Mouse (Mus musculus): ENCODE results near the gene Camkv. TPM values are rescaled to one million over a fixed set of nuclear protein-coding genes. Genes with fewer than 3 reads are reported as not detected.

The Camkv gene
- polyA plus RNA-seq, 1 experiment, result 0.06 TPM

- Histone ChIP-seq H3K27me3 (ENCODE audit: control insufficient read depth, insufficient read depth, insufficient read length) (no peaks in the 10 kb centered on the region), H3ac (ENCODE audit: control insufficient read depth, insufficient read length) (no peak overlapping the region), H3K4me2 (ENCODE audit: low read depth) (no peak overlapping the region), H3K36me3 (ENCODE audit: control insufficient read depth, insufficient read depth) (no peaks in the 10 kb centered on the region), H3K4me3 (no peak overlapping the region), H3K79me2 (ENCODE audit: control insufficient read depth, insufficient read depth) (no peaks in the 10 kb centered on the region)
- TF ChIP-seq E2F4 (IDR thresholded peaks at IDR 0.05; ENCODE audit: insufficient read depth), result no peak
- no peak for TF ChIP-seq MYOG (IDR thresholded peaks at IDR 0.05; ENCODE audit: control insufficient read depth in 1 of 3, insufficient read depth in 1 of 3, insufficient read length in 2 of 3, low read depth in 2 of 3)
- TF ChIP-seq TCF12 (IDR thresholded peaks at IDR 0.05; ENCODE audit: insufficient read depth, poor library complexity, severe bottlenecking), result no peak
- no peak for TF ChIP-seq REST (IDR thresholded peaks at IDR 0.05; ENCODE audit: insufficient read depth, insufficient read length)
- TF ChIP-seq SRF (IDR thresholded peaks at IDR 0.05; ENCODE audit: control insufficient read depth, insufficient read length, low read depth), result no peak
- no peak for TF ChIP-seq TCF3 (IDR thresholded peaks at IDR 0.05; ENCODE audit: insufficient read length, low read depth)
- no peak for TF ChIP-seq USF1 (IDR thresholded peaks at IDR 0.05; ENCODE audit: low read depth)
- no peak for TF ChIP-seq MAX (IDR thresholded peaks at IDR 0.05; ENCODE audit: low read depth)
- no peak for TF ChIP-seq CEBPB (IDR thresholded peaks at IDR 0.05; ENCODE audit: insufficient read depth, poor library complexity, severe bottlenecking)
- no peak for TF ChIP-seq MYOD1 (IDR thresholded peaks at IDR 0.05; ENCODE audit: control insufficient read depth in 1 of 3, insufficient read length in 2 of 3, low read depth in 2 of 3)
- no peak for TF ChIP-seq POLR2A (IDR thresholded peaks at IDR 0.05; ENCODE audit: insufficient read length, low read depth)
- no peak for TF ChIP-seq POLR2AphosphoS2 (IDR thresholded peaks at IDR 0.05; ENCODE audit: insufficient read length, low read depth)
These were observed 25.9 kb downstream of the Camkv start for GRCm38 (mm10) chr9:107961351-107961762.

GRCm38 (mm10) chr9:107961881-107962280, 26.4 kb downstream of the Camkv start:
- TF ChIP-seq REST (IDR thresholded peaks at IDR 0.05; ENCODE audit: insufficient read depth, insufficient read length), result no peak
- no peak for TF ChIP-seq MYOG (IDR thresholded peaks at IDR 0.05; ENCODE audit: control insufficient read depth in 1 of 3, insufficient read depth in 1 of 3, insufficient read length in 2 of 3, low read depth in 2 of 3)
- TF ChIP-seq CEBPB (IDR thresholded peaks at IDR 0.05; ENCODE audit: insufficient read depth, poor library complexity, severe bottlenecking), result no peak
- no peak for TF ChIP-seq POLR2A (IDR thresholded peaks at IDR 0.05; ENCODE audit: insufficient read length, low read depth)
- TF ChIP-seq POLR2AphosphoS2 (IDR thresholded peaks at IDR 0.05; ENCODE audit: insufficient read length, low read depth), result no peak
- TF ChIP-seq USF1 (IDR thresholded peaks at IDR 0.05; ENCODE audit: low read depth), result no peak
- TF ChIP-seq SRF (IDR thresholded peaks at IDR 0.05; ENCODE audit: control insufficient read depth, insufficient read length, low read depth), result no peak
- no peak for TF ChIP-seq TCF3 (IDR thresholded peaks at IDR 0.05; ENCODE audit: insufficient read length, low read depth)
- no peak for TF ChIP-seq TCF12 (IDR thresholded peaks at IDR 0.05; ENCODE audit: insufficient read depth, poor library complexity, severe bottlenecking)
- no peak for TF ChIP-seq MYOD1 (IDR thresholded peaks at IDR 0.05; ENCODE audit: control insufficient read depth in 1 of 3, insufficient read length in 2 of 3, low read depth in 2 of 3)
- TF ChIP-seq E2F4 (IDR thresholded peaks at IDR 0.05; ENCODE audit: insufficient read depth), result no peak
- H3K36me3 ChIP-seq (ENCODE audit: control insufficient read depth, insufficient read depth), result no peaks in the 10 kb centered on the region
- no peak overlapping the region for H3ac ChIP-seq (ENCODE audit: control insufficient read depth, insufficient read length)
- no peaks in the 10 kb centered on the region for H3K27me3 ChIP-seq (ENCODE audit: control insufficient read depth, insufficient read depth, insufficient read length)
- no peak overlapping the region for H3K4me2 ChIP-seq (ENCODE audit: low read depth)
- no peaks in the 10 kb centered on the region for H3K79me2 ChIP-seq (ENCODE audit: control insufficient read depth, insufficient read depth)
- no peak overlapping the region for H3K4me3 ChIP-seq

DNA sequence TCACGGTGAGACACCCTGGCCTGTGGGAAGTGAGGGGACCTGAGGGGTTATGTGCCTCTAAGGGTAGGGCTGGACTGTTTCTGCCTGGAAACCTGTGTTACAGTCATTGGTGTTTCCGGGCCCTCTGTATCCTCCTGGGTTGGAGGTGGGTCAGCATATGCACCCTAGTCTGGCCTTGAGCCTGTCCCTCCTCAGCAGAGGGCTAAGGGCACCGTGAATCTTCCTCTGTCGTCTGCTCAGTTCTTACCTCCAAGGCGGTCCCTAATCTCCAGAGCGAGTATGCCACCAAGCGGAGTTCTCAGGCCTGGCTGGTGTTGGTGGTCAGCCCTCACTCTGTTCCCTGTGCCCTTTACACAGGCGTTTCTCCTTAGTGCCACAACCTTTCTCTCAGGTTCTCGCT, 27.4 kb downstream of the Camkv start:
- TF ChIP-seq MYOD1 (IDR thresholded peaks at IDR 0.05; ENCODE audit: control insufficient read depth in 1 of 3, insufficient read length in 2 of 3, low read depth in 2 of 3), result no peak
- TF ChIP-seq POLR2A (IDR thresholded peaks at IDR 0.05; ENCODE audit: insufficient read length, low read depth), result no peak
- no peak for TF ChIP-seq CEBPB (IDR thresholded peaks at IDR 0.05; ENCODE audit: insufficient read depth, poor library complexity, severe bottlenecking)
- Histone ChIP-seq H3K36me3 (ENCODE audit: control insufficient read depth, insufficient read depth) (no peaks in the 10 kb centered on the region), H3K4me3 (no peak overlapping the region), H3K4me2 (ENCODE audit: low read depth) (no peak overlapping the region), H3K79me2 (ENCODE audit: control insufficient read depth, insufficient read depth) (no peaks in the 10 kb centered on the region), H3ac (ENCODE audit: control insufficient read depth, insufficient read length) (no peak overlapping the region), H3K27me3 (ENCODE audit: control insufficient read depth, insufficient read depth, insufficient read length) (no peaks in the 10 kb centered on the region)

DNA sequence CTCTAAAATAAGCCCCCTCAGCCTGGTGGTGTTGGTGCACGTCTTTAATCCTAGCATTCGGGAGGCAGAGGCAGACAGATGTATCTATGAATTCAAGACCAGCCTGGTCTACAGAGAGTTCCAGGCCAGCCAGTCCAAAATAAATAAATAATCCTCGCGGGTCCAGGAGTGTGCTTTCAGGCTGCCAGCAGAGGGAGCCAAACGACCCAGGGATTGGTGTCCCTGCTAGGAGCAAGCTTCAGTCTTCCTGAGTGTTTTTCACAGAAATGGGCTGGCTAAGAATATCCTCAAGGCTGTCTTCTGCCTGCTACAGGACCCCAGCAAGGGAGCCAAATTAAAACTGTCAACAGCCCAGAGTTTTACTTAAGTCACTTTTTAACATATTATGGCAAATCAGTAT, 28.2 kb downstream of the Camkv start:
- H3K36me3 ChIP-seq (ENCODE audit: control insufficient read depth, insufficient read depth), result no peaks in the 10 kb centered on the region
- H3ac ChIP-seq (ENCODE audit: control insufficient read depth, insufficient read length), result no peak overlapping the region
- no peaks in the 10 kb centered on the region for H3K79me2 ChIP-seq (ENCODE audit: control insufficient read depth, insufficient read depth)
- H3K4me3 ChIP-seq, result no peak overlapping the region
- H3K4me2 ChIP-seq (ENCODE audit: low read depth), result no peak overlapping the region
- TF ChIP-seq POLR2AphosphoS2 (IDR thresholded peaks at IDR 0.05; ENCODE audit: insufficient read length, low read depth) (no peak), TCF12 (IDR thresholded peaks at IDR 0.05; ENCODE audit: insufficient read depth, poor library complexity, severe bottlenecking) (no peak), USF1 (IDR thresholded peaks at IDR 0.05; ENCODE audit: low read depth) (no peak), MAX (IDR thresholded peaks at IDR 0.05; ENCODE audit: low read depth) (no peak), E2F4 (IDR thresholded peaks at IDR 0.05; ENCODE audit: insufficient read depth) (no peak), MYOG (IDR thresholded peaks at IDR 0.05; ENCODE audit: control insufficient read depth in 1 of 3, insufficient read depth in 1 of 3, insufficient read length in 2 of 3, low read depth in 2 of 3) (no peak), CEBPB (IDR thresholded peaks at IDR 0.05; ENCODE audit: insufficient read depth, poor library complexity, severe bottlenecking) (no peak), MYOD1 (IDR thresholded peaks at IDR 0.05; ENCODE audit: control insufficient read depth in 1 of 3, insufficient read length in 2 of 3, low read depth in 2 of 3) (no peak), REST (IDR thresholded peaks at IDR 0.05; ENCODE audit: insufficient read depth, insufficient read length) (no peak), POLR2A (IDR thresholded peaks at IDR 0.05; ENCODE audit: insufficient read length, low read depth) (no peak), SRF (IDR thresholded peaks at IDR 0.05; ENCODE audit: control insufficient read depth, insufficient read length, low read depth) (no peak), TCF3 (IDR thresholded peaks at IDR 0.05; ENCODE audit: insufficient read length, low read depth) (no peak)
- no peaks in the 10 kb centered on the region for H3K27me3 ChIP-seq (ENCODE audit: control insufficient read depth, insufficient read depth, insufficient read length)

GRCm38 (mm10) chr9:107964681-107965080, 29.2 kb downstream of the Camkv start:
- TF ChIP-seq CEBPB (IDR thresholded peaks at IDR 0.05; ENCODE audit: insufficient read depth, poor library complexity, severe bottlenecking) (no peak), USF1 (IDR thresholded peaks at IDR 0.05; ENCODE audit: low read depth) (no peak), REST (IDR thresholded peaks at IDR 0.05; ENCODE audit: insufficient read depth, insufficient read length) (no peak), MAX (IDR thresholded peaks at IDR 0.05; ENCODE audit: low read depth) (no peak), POLR2A (IDR thresholded peaks at IDR 0.05; ENCODE audit: insufficient read length, low read depth) (no peak), TCF3 (IDR thresholded peaks at IDR 0.05; ENCODE audit: insufficient read length, low read depth) (no peak), SRF (IDR thresholded peaks at IDR 0.05; ENCODE audit: control insufficient read depth, insufficient read length, low read depth) (no peak), E2F4 (IDR thresholded peaks at IDR 0.05; ENCODE audit: insufficient read depth) (no peak), POLR2AphosphoS2 (IDR thresholded peaks at IDR 0.05; ENCODE audit: insufficient read length, low read depth) (no peak), MYOG (IDR thresholded peaks at IDR 0.05; ENCODE audit: control insufficient read depth in 1 of 3, insufficient read depth in 1 of 3, insufficient read length in 2 of 3, low read depth in 2 of 3) (no peak), MYOD1 (IDR thresholded peaks at IDR 0.05; ENCODE audit: control insufficient read depth in 1 of 3, insufficient read length in 2 of 3, low read depth in 2 of 3) (no peak), TCF12 (IDR thresholded peaks at IDR 0.05; ENCODE audit: insufficient read depth, poor library complexity, severe bottlenecking) (no peak)
- no peaks in the 10 kb centered on the region for H3K36me3 ChIP-seq (ENCODE audit: control insufficient read depth, insufficient read depth)

More at GRCm38 (mm10) chr9:107964681-107965080, 29.2 kb downstream of the Camkv start:
- Histone ChIP-seq H3K79me2 (ENCODE audit: control insufficient read depth, insufficient read depth) (no peaks in the 10 kb centered on the region), H3K27me3 (ENCODE audit: control insufficient read depth, insufficient read depth, insufficient read length) (no peaks in the 10 kb centered on the region), H3ac (ENCODE audit: control insufficient read depth, insufficient read length) (no peak overlapping the region), H3K4me3 (no peak overlapping the region), H3K4me2 (ENCODE audit: low read depth) (no peak overlapping the region)

All from myocyte (in vitro differentiated cells).